Mouse (Mus musculus) testis, adult 2 months (tissue): ENCODE measurements at regions not wholly inside any gene's neighbourhood (a gene's known extent, or its start where the extent isn't known, plus 50 kb on each side); places are given as distances from the start of the nearest gene placed in this dataset.

Experiments used
- H3K27ac ChIP-seq: fragments of 200-500 bp; 2 replicates; pipeline ENCODE4 v1.5.1; 2012; ENCODE audit warnings: low read depth, low read length; ENCODE audit not compliant: control insufficient read depth, insufficient read depth
- H3K27me3 ChIP-seq: fragments of 200-500 bp; 2 replicates; pipeline ENCODE4 v1.6.1; 2012; ENCODE audit warnings: mild to moderate bottlenecking, low read length, moderate library complexity; ENCODE audit not compliant: control insufficient read depth, insufficient read depth
- H3K36me3 ChIP-seq: fragments of 200-500 bp; 2 replicates; pipeline ENCODE4 v1.6.1; 2012; ENCODE audit warnings: mild to moderate bottlenecking, low read length; ENCODE audit not compliant: control insufficient read depth, insufficient read depth
- H3K4me1 ChIP-seq: fragments of 200-500 bp; 2 replicates; pipeline ENCODE4 v1.6.1; 2012; ENCODE audit warnings: low read length; ENCODE audit not compliant: control insufficient read depth, insufficient read depth
- H3K4me3 ChIP-seq: fragments of 200-500 bp; 2 replicates; pipeline ENCODE4 v1.5.1; 2012; ENCODE audit warnings: low read depth, mild to moderate bottlenecking, low read length, moderate library complexity, mixed read lengths; ENCODE audit not compliant: control insufficient read depth
- CTCF ChIP-seq: fragments of 200-500 bp; IDR thresholded peaks from 2 replicates; pipeline ENCODE4 v1.5.1; 2012; ENCODE audit warnings: low read depth, mild to moderate bottlenecking, inconsistent platforms, low read length, moderate library complexity; ENCODE audit not compliant: control insufficient read depth, insufficient read depth, insufficient replicate concordance
- POLR2A ChIP-seq: fragments of 200-500 bp; IDR thresholded peaks from 2 replicates; pipeline ENCODE4 v1.6.1; 2012; ENCODE audit warnings: low read depth, mild to moderate bottlenecking, inconsistent platforms, low read length, moderate library complexity; ENCODE audit not compliant: control insufficient read depth

DNA sequence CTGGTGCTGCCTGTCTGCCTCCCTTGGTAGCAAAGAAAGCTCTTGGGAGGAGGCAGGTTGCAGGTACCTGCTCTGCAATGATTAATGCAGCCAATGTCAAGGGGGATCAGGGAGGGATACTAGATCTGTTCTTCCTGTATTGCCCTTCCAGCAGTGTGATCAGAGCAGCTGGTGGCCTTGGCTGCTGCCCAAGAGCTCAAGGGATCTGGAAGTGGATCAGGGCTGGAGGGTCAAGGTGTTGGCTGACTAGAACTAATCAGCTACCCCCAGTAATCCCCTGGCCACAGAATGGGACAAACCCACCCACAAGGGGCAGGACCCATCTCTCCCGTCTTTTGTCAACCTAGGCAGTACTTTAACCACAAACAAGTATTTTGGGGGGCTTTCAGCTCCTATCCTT is 211.8 kb upstream of the Atp6ap2 start:
- H3K36me3 ChIP-seq = no peaks in the 10 kb centered on the region
- H3K4me1 ChIP-seq = no peaks in the 10 kb centered on the region
- TF ChIP-seq CTCF (no peak), POLR2A (no peak)

DNA sequence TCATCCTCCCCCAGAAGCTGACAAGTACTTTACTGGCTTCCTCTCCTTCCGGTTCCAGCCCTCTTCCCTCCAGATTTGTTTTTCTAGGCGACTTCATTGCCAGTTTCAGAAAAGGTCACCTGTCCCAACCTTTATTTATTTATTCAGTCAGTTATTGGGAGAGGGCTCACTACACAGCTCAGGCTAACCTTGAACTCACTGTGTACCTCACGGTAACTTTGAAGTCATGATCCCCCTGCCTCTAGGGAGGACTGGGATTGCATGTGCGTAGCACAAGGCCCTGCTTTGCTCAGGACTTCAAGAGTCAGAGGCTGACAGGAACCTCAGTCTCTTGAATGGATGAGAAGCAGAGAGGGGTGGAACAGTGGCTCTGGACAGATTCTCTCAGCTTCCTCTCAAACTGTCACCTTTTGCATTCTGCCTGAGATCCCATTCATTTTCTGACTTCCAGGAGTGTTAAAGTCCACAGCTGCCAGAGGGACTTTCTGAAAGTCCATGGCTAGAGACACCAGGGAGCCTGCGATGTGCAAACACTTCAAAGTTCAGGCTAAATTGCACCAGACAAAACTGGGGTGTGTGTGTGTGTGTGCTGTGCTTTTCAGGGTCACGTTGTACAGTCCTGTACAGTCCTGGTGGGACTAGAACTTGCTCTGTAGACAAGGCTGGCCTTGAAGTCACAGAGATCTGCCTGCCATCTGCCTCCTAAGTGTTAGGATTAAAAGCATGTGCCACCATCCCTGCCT is 211.2 kb upstream of the Atp6ap2 start:
- H3K27me3 ChIP-seq = no peaks in the 10 kb centered on the region
- no peak for TF ChIP-seq CTCF
- TF ChIP-seq POLR2A = no peak
- no peak overlapping the region for H3K4me3 ChIP-seq
- H3K27ac ChIP-seq = no peak overlapping the region
- H3K36me3 ChIP-seq = no peaks in the 10 kb centered on the region
- H3K4me1 ChIP-seq = no peaks in the 10 kb centered on the region

More for the DNA sequence above, 211.8 kb upstream of the Atp6ap2 start:
- Histone ChIP-seq H3K27ac (no peak overlapping the region), H3K27me3 (no peaks in the 10 kb centered on the region), H3K4me3 (no peak overlapping the region)

DNA sequence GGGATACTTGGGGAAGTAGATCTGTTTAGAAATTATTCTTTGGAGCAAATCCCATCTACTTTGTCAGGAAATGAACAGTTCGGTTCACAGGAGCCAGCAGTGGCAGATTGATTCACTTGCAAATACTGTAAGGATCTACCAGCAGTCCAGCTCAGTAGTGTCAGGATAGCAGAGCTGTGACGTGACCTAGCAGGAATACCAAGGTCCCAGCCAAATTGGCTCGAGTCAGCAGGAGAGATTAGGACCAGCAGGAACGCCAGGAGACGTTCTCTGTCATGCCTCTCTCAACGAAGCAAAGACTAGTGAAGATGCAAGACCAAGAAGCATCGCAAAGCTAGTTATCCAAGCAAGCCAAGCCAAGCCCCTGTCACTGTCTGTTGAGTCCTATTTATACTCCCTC is 210.2 kb upstream of the Atp6ap2 start:
- Histone ChIP-seq H3K4me1 (no peaks in the 10 kb centered on the region), H3K27ac (no peak overlapping the region), H3K36me3 (no peaks in the 10 kb centered on the region), H3K27me3 (no peaks in the 10 kb centered on the region), H3K4me3 (no peak overlapping the region)
- no peak for TF ChIP-seq POLR2A

DNA sequence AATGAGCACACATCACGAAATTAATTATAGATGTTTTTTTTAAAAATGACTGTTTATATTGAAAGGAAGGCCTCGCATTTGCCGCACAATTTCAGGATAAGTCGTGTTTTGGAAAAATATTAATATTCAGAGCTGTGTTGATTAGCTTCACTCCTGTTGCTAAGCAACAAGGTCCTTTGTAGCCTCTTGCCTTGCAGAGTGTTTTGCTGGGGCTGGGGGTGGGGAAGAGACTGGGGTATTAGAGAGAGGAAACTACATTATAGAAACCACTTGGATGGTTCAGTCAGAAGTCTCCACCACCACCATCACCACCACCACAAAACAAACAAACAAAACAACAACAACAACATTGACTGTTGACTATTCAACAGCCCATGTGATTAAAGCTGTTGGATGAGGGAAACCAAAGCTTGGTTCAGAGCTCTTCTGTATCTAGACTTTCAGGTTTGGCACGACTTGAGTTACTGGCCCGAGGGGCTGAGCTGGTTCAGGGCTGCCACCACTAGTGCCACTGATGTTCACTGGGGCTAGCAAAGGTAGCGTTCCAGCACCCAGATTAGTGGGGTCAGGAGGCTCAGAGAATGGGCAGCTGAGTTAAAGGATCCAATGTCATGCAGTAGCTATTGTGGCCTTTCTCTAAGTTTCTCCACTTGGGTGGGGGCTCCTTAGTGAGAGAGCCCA is 195.3 kb upstream of the Atp6ap2 start:
- Histone ChIP-seq H3K4me3 (no peak overlapping the region), H3K4me1 (no peaks in the 10 kb centered on the region), H3K36me3 (no peaks in the 10 kb centered on the region), H3K27ac (no peak overlapping the region), H3K27me3 (no peaks in the 10 kb centered on the region)
- TF ChIP-seq POLR2A = no peak
- TF ChIP-seq CTCF = no peak

DNA sequence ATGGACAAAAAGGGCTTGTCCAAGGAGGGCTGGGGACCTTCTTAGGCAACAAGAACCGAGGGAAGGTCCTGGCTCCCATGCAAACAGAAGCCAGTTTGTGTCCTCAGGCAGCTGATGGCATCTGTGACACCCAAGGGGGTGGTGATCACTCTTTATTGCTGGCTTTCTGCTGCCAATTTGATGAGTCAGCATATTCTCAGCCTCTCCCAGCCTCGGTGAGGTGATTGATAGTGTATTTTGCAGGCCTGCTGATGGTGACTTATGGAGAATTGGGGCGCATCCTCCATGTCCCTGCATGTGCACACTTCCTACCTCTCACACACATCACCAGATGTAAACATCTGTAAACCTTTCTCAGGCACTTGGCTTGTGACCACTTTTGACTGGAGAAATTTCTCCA is 178.3 kb upstream of the Atp6ap2 start:
- H3K4me1 ChIP-seq = no peaks in the 10 kb centered on the region
- no peak overlapping the region for H3K27ac ChIP-seq
- TF ChIP-seq POLR2A (no peak), CTCF (no peak)
- no peak overlapping the region for H3K4me3 ChIP-seq
- no peaks in the 10 kb centered on the region for H3K36me3 ChIP-seq
- no peaks in the 10 kb centered on the region for H3K27me3 ChIP-seq

DNA sequence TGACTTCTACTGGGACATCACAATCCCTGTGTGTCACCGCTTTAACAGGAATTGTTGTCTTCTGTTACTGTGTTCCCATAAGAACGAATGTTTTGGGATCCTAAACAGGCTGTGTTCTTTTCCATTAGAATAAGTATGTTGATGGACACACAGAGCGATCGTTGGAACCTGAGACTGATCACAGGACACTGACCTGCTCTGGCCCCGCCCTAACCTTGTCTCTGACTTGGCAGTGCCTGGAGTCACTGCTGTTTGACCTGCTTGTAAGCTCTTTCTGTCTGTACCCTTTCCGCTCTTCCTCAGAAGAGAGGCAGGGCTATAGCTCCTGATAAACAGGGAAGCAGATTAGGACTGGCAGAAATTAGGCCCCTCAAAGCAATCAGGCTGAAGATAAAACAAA is 162.0 kb upstream of the Atp6ap2 start:
- Histone ChIP-seq H3K4me3 (no peak overlapping the region), H3K27me3 (no peaks in the 10 kb centered on the region), H3K36me3 (no peaks in the 10 kb centered on the region), H3K27ac (no peak overlapping the region), H3K4me1 (no peaks in the 10 kb centered on the region)
- TF ChIP-seq POLR2A (no peak), CTCF (no peak)

DNA sequence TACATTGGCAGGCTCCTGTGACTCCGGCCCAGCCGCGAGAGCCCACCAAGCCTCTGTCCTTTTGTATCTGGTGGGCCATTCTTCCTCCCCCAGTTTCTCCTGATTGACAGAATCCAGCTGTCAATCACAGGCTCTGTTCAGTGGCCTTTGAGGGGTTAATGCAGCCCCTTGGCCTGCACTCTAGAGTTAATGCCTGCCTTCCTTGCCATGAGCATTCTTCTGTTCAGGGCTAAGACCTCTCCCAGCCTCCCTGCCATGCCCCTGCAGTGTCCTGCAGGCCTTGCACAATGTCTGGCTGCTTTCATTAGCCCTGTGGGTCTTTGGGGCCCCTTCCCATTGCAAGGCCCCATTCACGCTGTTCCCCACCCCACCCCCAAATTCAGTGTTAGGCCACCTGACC is 160.9 kb upstream of the Atp6ap2 start:
- no peaks in the 10 kb centered on the region for H3K36me3 ChIP-seq
- no peaks in the 10 kb centered on the region for H3K4me1 ChIP-seq
- no peak overlapping the region for H3K27ac ChIP-seq
- H3K4me3 ChIP-seq = no peak overlapping the region
- H3K27me3 ChIP-seq = no peaks in the 10 kb centered on the region
- no peak for TF ChIP-seq POLR2A

DNA sequence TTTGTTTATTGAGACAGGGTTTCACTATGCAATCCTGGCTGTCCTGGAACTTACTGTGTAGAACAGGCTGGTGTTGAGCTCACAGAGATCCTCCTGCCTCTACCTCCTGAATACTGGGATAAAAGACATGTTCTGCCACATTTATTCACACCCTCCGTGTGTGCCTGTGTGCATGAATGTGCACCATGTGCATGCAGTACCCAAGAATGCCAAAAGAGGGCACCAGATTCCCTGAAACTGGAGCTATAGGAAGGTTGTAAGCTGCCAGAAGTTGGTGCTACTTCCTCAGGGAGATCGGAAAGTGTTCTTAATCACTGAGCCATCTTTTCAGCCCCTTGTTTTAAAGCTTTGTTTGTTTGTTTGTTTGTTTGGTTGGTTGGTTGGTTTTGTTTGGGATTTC is 155.3 kb upstream of the Atp6ap2 start:
- no peak overlapping the region for H3K27ac ChIP-seq
- H3K36me3 ChIP-seq = no peaks in the 10 kb centered on the region
- no peak for TF ChIP-seq POLR2A
- TF ChIP-seq CTCF = no peak; the same call in 1 of the 2 replicates
- no peaks in the 10 kb centered on the region for H3K27me3 ChIP-seq
- H3K4me1 ChIP-seq = no peaks in the 10 kb centered on the region
- H3K4me3 ChIP-seq = no peak overlapping the region
